Mouse (Mus musculus) 416B (cell line): ENCODE data around the gene Mgat4e.

Source experiments
- DNase-seq: peaks from one replicate; pipeline ENCODE4 v3.0.0; 2011; ENCODE audit warnings: low read depth

Gene Mgat4e

DNA sequence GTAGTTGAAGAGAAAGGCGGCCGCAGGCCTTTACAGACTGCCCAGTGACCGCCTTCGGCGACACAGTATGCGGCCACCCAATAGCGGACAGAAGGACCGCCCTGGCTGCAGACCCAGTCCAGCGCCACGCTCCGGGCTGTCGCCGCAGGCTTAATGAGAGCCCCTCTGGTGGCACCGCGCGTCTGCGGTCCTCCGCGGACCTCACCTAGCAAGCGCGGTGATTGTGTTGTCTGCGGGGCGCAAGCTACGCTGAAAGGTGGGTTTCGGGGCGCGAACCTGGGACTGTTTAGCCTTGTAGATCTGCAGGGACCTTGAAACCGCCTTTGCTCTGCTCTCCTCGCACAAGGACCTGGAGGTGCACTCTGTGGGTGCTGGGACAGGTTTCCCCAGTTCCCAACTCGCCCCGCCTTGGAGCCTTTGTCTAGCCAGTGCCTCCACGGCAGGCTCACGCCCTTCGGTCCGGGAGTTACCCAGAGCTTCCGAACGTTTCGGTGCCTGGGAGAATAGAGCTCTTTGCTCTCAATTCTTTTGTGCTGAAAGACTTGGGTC, 36.1 kb downstream of the Mgat4e start:
- no peak for DNase-seq

DNA sequence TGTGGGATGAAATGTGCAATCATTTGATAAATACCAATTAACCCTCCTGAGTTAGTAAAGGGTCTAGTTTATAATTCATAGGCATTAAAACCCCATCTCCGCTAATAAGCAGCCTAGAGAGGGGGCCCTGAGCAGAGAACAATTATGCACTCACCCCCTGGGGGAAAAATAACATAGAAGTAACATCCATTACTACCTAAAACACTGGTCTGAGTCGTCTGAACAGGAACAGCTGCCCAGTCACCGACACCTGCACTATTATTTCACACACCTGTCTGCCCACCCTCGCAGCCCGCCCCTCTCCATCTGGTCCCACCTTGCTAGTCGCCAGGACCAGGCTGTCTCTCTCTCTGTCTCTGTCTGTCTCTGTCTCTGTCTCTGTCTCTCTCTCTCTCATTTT, 36.9 kb downstream of the Mgat4e start:
- no peak for DNase-seq

DNA sequence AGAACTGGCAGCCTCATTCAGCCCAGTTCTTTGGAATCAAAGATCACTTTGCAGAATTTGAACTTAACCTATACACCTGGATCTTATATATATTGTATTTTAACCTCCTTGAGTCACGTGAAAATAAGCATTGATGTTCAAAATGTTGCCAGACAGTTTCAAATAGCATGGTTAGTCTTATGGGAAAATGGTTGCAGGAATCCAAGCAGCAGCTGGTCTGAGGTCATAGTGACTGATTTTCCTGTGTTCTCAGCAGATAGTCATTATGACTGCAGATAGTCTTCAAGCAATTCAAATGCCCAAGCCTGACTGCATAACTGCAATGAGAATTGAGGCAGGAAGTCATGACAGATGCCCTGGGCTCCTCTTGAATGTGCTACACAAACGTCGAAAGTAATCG, 37.3 kb downstream of the Mgat4e start:
- DNase-seq: no peak

DNA sequence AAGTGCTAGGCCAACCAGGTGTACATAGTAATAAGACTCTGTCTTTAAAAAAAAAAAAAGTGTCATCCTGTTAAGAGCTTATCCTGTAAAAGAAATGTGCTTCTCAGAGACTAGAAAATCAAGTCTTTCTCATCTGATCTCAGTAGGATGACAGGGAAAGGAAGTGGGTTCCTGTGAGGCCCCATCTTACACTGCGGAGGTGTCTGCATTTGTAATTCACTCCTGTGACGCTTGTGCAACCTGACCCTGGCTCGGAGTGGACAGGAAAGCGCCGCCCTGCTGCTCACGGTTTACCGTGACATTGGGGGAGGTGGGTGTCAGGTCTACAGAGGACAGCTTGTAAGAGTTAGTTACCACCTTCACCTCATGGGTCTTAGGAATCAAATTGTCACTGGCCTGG, 39.5 kb downstream of the Mgat4e start:
- peak; percentile 72 for DNase-seq

DNA sequence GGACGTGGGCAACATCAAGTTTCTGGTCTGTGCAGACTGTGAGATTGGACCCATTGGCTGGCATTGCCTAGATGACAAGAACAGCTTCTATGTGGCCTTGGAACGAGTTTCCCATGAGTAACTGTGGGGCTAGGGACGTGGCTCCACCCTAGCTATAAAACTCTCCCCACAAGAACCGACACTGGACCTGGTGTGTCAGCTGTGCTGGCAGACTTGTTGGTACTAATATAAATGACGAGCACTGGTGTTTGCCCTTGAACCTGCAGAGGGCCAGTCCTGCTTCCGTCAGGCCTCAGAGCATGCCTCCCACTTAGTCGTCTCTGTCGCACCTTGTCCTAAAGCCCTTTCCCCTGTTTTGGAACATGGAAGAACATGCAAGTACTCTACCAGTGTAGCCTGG, 43.3 kb downstream of the Mgat4e start:
- DNase-seq: no peak

DNA sequence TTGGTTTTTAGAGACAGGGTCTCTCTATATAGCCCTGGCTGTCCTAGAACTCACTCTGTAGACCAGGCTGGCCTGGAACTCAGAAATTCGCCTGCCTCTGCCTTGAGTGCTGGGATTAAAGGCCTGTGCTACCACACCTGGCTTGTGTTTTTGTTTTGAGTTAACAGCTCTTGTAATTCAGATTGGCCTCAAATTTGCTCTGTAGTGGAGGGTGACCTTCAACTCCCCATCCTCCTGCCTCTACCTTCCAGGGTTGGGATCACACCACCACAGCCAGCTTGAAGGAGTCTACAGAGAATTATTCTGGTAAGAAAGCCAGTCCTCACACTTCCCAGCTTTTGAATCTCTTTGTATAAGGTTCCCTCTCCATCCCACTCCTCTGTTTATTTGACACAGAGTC, 48.6 kb downstream of the Mgat4e start:
- DNase-seq: no peak

DNA sequence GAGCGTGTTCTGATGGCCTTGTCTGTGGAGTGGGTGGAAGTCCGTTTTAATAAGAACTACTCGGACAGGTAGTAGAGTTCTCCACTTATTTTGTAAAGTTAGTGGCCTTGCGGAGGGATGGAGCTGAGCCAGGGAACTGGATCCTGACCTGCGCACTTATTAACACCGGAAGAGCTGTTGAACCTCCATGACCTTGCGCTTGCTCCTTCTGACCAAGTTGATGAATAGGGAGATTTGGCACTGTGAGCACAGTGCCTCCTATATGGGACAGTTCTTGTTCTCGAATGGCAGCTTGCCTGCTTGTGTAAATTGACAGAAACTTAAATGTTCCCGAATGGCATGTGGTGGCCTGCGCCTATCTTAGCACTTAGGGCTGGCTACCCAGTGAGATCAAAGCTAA, 53.5 kb downstream of the Mgat4e start:
- peak; percentile 19 for DNase-seq

DNA sequence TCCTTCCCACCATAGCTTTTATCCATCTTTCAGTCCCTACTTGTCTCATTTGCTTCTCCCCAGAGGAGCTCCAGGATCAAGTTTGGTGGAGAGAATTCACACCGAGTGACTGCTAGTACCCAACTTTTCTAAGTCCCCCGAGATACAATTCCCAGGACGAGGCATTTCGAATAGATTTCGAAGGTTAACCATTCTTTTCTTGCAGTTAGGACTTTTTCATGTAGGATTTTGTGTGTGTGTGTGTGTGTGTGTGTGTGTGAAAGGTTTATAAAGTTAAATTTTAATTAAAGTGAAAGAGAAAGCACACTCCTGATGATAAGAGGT, 54.3 kb downstream of the Mgat4e start:
- DNase-seq: no peak

DNA sequence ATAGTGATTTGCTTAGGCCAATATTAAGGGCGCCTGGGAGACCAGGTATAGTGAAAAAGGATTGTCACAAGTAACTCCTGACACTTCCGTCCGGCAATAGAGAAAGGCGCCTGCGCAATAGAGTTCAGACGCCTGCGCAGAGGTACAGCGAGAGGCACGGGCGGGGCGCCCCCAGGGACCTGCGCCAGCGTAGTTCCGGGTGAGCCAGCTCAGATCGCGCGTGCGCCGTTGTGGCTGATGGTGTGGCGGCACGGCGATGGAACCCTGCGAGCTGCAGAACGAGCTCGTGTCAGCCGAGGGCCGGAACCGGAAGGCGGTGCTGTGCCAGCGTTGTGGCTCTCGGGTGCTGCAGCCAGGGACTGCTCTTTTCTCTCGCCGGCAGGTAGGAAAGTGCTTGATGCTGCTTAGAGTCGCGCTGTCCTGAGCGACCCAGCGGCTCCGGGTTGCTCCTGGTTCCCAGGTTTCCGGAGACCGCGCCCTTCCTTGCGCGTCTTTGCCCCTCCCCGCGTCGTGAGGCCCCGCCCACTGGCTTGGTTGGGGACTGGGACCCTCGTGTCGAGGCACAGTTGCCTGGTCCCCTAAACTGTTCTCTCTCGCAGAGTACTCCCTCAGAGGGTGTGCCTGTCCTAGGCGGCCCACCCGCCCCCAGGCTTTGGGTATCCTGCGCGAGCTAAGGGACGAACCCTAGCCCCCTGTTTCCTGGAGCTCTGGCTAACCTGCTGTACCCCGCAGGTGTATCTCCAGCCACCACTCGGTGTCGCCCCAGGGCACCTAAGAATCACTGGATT, 54.9 kb downstream of the Mgat4e start, which contains the start of gene Rabif:
Gene Rabif, plus strand, starts transcription at position 221 of the 788 bp plus-strand sequence.
- peak; percentile 98 for DNase-seq

DNA sequence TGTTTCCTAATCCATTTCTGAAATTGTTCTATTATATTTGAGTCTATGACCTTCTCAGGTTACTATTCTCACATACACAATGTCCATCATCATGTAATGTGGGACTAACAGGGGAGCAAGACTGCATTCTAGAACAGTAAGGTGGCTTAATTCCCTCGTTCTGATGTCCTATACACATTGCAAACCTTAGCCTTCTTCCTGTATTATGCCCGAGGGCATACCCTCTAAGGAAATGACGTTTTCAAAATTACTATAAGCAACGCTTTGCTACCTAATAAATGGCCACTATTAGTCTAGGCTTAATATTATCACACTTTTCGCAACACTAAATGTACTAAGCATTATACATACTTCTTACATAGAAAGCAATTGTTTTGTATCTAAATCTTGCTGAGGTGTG, 55.5 kb downstream of the Mgat4e start:
- no peak for DNase-seq

DNA sequence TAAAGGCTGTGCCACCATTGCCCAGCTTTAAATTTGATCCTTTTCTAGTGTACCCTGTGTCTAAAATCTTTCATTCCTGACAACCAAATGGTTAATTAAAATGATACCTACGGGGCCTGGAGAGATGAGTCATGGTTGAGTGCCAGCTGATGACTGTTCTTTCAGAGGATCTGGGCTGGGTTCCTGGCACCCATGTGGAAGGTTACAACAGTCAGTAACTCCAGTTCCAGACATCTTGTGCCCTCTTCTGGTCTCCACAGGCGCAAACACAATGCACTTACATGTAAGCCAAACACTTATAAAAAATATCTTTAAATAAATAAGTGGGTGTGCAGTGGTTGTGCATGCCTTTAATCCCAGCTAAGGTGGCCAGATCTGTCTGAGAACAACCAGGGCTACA, 56.0 kb downstream of the Mgat4e start:
- peak; percentile 62 for DNase-seq

DNA sequence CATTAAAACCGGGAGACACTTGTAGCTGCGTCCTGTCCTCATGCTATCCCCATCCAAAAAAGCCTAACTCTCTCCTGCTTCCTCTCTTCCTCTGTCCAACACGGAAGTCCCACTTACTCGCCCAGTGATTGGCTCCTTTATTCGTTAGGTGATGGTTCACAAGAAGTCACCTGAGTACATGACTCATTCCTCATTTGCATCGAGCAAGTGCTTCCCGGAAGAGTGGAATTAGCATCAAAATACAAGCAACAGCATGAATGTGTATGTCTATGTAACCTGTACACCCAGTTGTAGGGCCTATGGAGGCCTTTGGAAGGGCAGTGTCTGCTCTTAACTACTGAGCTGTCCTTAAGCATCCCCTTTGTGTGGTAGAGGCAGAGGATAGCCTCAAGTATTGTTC, 57.2 kb downstream of the Mgat4e start:
- DNase-seq: no peak
